Mouse (Mus musculus) gastrocnemius, postnatal 14 days (tissue): ENCODE results near the gene Hmga2. TPM values are rescaled to one million over a fixed set of nuclear protein-coding genes. Genes with fewer than 3 reads are reported as not detected.

Experiments
- microRNA-seq, 2 experiments: library from miRNA; unstranded; fragments of <30 nt; microRNA quantifications; one replicate each; pipeline ENCODE4 v1.2.0; 2021
- total RNA-seq, 2 experiments: library from RNA; stranded (reverse); gene quantifications; 2 replicates each; pipeline ENCODE4 v1.2.3; 2021

The Hmga2 gene
- total RNA-seq, 2 experiments from 2014 or later: 0.06 TPM; not detected in 1

Small RNA genes lying within 50 kb of the gene (microRNA-seq; reads per million reads assigned to microRNA genes)
- gene Mir763: 0 reads per million in 2 experiments

Other genes starting within 250 kb of the Hmga2 start
- 10 to 100 TPM; 12.2 to 15.1 TPM for gene Llph, start 249.4 kb downstream of the Hmga2 start, total RNA-seq